Mouse (Mus musculus) spleen, adult 12 weeks (tissue): ENCODE results near the gene Oas1g.
"Not testable (repeated sequence)": the region's sequence is repeated elsewhere in the genome, so short reads cannot be mapped to it uniquely, and the experiment has no call there.

Experiments used
- DNase-seq: peaks from one replicate; pipeline ENCODE4 v3.0.0; 2022; ENCODE audit warnings: low spot score

The Oas1g gene

DNA sequence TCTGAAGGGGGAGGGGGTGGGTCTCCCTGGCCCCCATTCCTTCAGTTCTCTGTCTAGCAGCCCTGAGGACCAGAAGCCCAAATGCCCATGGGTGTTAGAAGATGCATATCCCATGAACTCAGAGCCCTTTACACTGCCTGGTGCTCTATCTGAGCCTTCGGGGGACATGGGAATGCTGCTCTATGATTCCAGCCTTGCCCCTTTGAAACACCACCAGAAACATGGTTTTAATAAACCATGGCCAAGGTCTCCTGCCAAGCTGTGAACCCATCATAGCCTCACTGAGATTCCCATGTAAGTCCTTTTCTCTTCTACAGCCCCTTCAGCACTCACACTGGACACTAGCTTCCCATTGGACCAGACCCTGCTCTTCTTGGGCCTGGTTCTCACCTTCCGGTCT lies 2.6 kb upstream of the Oas1g start:
- no peak for DNase-seq

DNA sequence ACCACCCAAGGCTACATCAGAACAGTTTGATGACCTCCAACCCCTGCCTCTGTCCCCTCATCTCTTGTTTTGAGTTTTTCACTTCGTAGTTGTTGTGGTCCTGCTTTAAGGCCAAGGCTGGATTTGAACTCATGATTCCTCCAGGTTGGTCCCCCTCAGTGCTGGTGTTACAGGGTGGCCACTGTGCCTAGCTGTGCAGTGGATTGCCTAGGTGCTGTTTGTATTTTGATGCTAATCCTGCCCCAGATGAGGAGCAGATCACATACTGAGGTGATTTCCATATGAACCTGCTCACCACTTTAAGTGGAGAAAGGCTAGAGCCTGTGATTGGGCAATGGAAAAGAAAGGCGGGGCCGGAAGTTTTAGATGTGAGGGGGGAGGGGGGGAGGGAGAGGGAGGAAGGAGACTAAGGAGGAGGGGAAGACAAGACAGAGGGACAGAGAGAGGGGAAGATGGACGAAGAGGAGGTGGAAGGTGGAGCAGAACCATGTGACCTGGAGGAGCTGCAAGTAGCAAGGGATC lies 942 bp upstream of the Oas1g start:
- not testable (repeated sequence) for DNase-seq

DNA sequence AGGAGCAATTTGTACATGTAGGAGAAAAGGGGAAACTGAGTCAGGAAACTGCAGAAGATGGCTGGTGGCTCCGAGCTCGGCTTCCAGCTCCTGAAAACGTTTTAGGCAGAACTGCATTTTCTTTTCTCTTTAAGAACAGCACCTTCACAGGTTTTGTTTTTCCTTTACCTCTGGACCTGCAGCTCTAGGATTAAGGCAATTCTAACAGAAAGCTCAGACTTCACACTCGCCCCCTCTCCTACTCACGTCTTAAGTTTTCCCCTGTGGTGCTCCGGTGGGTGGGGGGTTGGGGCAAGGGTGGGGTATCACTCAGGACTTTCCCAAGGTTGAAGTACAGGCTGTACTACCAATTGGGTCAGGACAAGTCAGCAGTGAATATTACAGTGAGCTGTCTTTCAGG lies 418 bp upstream of the Oas1g start:
- DNase-seq: no peak

DNA sequence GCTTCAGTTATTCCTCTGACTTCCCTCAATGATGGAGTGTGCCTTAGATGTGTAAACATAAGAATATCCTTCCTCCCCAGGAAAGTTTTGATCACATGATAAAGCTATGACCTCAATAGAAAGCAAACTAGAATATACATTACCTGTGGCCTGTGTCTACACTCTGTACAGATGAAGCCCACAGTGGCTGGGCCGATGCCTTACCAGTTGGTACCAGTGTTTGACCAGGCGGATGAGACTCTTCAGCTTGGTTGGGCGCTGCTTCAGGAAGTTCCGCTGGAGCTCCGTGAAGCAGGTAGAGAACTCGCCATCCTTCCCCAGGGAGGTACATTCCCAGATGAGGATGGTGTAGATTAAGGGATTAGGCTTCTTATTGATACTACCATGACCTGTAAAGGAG lies 5.7 kb downstream of the Oas1g start:
- DNase-seq: not testable (repeated sequence)

DNA sequence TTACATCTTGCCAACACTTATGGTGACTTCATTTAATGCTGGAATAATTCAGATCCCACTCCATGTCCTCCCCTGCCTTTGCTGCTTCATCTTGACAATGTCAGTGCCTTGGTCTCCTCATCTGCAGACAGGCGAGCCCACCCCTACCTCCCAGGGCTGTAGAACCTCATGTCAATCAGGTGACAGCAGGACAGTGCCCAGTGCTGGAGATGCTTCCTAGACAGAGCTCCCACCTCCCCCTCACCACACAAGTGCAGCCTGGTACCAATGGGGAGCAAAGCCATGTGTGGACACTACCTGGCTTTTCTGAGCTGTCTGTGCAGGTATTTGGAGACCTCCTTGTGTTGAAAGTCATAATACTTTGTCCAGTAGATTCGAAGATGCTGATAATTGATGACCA lies 8.6 kb downstream of the Oas1g start:
- not testable (repeated sequence) for DNase-seq

DNA sequence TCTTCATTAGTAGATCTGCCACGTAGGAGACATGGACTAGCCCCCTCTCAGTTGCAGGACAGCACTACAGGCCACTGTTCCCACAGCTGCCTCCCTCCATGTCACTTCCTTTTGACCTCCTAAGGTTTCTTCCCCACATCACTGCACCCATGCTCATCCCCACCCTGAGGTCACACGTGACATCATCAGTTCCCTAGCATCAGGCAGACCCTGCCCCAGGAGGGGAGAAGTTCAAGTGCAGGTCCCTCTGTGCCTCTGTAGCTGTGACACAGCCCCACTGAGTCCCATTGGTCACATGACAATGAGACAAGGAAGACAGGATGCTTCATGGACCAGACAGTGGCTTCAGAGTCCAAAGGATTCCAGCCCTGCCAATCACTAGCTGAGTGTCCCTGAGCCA lies 10.0 kb downstream of the Oas1g start:
- DNase-seq: not testable (repeated sequence)

DNA sequence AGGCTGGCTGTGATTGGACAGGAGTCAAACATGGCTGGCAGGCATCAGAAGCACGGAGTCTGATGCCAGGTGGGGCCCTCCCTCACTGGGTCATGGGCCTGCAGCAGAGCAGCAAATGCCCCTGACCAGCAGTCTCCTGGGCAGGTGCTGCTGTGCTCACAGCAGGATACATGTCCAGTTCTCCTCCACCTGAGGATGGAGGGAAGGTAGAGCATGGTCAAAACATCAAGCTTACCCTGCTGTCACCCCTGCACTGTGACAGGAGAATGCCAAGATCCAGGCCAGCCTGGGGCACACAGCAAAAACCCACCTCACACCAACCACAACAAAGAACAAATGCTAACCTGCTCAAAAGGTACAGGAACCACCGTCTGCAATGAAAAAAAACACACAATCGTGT lies 10.6 kb downstream of the Oas1g start:
- DNase-seq: not testable (repeated sequence)

DNA sequence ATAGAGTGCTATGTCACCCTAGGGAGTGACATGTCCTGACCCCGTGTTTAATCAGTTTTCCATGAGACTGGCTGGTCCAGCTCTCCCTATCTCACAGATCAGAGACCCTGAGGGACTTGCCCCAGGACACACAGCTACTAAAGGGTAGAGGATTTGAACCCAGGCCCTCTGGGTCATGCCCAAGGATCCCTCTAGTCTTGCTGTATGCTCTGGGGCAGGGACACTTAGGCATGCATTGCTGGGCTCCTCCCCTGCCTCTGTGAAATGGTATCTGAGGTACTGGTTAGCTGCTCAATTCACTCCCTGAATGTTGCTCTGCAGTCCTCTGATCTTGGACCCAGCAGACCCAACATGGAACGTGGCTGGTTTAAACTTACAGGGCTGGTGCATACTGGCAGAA lies 15.9 kb downstream of the Oas1g start:
- no peak for DNase-seq

DNA sequence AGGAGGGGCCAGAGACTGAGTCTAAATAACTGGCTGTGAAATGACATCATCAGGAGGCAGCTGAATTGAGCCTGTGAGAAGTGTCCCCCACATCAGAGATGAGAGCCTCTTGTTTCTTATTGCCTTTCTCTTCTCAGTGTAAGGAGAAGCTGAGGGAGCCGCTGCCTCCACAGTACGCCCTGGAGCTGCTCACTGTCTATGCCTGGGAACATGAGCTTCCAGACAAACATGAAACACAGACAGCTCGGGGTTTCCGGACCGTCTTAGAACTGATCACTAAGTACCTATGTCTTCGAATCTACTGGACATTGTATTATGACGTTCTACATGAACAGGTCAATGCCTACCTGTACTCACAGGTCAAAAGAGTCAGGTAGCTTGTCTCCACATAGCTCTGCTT lies 16.6 kb downstream of the Oas1g start:
- DNase-seq: no peak

DNA sequence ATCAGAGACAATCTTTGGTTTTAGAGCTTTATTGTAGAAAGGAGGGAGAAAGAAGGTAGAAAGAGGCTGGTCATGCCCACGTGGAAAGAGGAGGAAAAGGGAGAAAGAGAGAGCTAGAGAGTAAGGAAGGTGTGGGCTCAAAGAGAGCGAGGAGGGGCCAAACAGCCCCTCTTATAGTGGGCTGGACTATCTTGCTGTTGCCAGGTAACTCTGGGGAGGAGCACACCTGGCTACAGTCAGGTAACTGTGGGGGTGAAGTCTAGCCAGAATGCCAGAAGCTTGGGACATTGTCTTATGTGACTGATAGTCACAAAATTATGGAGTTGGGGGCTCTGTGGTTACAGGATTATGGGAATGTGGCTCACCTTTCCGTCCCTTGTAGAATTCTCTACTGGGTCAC lies 17.3 kb downstream of the Oas1g start:
- no peak for DNase-seq

DNA sequence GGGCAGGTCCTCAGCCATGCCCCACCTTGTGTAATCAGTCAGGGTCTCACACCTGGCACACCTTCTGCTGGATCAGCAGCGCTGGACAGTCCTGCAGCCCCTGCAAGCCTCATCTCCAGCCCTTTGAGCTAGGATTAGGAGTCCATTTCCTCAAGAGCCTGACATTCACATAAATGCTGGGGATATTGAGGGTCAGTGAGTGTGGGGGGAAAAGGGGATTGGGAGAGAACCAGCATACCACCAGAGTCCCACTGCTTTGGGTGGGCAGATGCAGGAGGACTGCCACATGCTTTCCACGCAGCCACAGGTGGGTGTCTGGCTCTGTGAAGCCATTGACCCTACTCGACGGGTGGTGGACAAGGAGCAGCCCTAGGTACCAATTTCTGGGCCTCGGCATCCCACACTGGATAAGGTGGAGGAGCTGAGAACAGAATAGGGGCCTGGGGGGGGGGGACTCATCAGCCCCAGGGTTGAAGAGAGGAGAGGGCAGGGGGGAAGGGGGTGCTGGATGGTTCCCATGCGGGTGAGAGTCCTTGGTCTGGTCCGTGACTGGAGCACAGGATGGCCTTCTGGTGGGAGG lies 17.9 kb downstream of the Oas1g start:
- DNase-seq: no peak

DNA sequence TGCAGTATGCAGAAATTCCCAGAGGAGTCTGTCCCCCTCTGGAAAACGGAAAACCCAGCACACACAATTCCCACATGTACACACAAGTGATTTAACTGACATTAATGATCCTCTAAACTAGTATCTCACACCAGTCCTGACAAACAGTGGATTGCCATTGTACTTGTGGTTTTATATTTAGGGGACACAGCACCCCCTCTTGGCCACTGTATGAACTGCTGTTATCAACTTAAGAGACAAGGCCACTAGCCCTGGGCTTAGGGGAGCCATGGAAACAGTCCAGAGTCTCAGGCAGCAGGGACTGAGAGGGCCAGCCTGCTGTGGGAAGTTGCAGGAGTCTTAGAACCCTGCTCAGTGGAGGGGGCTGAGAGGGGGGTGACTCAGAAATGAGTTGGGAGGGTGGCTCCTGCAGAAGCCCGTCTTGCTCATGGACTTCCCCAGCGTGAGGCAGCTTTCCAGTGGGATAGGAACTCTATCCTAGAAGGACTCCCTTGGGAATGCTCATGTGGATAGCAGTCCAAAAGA lies 22.0 kb downstream of the Oas1g start:
- DNase-seq: no peak

DNA sequence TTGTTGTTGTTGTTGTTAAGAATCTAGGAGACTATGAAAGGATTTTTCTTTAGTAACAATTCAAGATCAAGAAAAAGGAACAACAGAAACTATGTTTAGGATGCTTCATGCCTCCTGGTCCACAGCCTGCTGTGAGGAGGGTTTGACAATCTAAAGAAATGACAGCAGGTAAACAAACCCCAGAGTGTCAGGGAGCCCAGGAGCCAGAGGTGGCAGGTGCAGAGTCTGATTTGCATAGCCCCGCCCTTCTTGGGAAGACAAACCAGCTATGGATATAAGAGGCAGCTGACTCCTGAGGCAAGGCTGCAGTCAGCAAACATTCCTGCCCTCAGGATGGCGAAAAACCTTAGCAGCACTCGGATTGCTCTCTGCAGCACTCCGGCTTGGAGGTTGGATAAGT lies 26.3 kb downstream of the Oas1g start, which contains the start of gene Oas1h:
Gene Oas1h (plus strand): TSS at position 301 of the 400 bp plus-strand sequence.
- no peak for DNase-seq

DNA sequence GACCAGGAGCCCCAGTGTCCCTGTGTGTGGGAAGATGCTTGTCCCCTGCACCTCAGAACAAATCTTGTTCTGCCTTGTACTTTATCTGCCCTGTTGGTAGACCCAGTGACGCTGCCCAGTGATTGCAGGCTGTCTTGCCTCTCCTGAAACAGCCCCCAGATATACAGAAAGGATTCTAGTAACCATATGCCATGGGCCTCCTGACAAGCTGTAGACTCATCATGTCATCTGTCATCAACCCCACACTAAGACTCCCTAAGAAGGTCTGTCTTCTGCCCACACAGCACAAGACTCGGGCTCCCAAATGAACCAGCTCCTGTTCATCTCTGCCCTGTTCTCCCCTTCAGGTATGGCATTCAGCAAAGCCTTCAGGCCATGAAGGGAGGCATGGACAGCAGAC lies 28.2 kb downstream of the Oas1g start:
- DNase-seq: no peak

DNA sequence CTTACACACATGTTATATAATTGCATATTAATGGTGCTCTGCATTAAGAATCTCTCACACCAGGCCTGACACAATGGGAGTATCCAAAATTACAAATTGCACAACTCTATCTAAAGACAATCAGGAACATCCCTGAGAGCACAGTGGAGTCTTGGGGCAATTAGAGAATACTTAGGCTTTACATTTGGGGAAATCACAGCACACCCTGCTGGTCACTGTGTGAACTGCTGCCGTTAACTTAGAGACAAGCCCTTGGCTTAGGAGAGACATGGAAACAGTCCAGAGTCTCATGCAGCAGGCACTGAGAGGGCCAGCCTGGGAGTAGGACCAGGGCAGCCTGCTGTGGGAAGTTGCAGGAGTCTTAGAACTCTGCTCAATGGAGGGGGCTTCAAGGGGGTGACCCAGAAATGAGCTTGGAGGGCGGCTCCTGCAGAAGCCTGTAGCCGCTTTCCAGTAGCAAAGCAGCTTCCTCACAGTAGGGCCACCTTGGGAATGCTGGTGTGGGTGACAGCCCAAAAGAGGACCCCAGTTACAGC lies 37.7 kb downstream of the Oas1g start:
- no peak for DNase-seq

DNA sequence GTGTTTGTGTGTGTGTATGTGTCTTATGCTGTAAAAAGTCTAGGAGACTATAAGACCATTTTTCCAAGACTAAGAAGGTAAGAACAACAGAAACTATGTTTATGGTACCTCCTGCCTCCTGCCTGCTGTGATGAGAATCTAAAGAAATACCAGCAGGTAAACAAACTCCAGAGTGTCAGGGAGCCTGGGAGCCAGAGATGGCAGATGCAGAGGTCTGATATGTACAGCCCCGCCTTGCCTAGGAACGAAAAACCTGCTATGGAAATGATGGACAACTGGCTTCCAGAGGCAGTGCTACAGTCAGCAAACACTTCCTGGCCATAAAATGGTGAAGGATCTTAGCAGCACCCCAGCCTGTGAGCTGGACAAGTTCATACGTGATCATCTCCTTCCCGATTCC lies 40.3 kb downstream of the Oas1g start, which contains the start of gene Oas1f:
Gene Oas1f (plus strand): TSS at position 301 of the 400 bp plus-strand sequence.
- no peak for DNase-seq

DNA sequence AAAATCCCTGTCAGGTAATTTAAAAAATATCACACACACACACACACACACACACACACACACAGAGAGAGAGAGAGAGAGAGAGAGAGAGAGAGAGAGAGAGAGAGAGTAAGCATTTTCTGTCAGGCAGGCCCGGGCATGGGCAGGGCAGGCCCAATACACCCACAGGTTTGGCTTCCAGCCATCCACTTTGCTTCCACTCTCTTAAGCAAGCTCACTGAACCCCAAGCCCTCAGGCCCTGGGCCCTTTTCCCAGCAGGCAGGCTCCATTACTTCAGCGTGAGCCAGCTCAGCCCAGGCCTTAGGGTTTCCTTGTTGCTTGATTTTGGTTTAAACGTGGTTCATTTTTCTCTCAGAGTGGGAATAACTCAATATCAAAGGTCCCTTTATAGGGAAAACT lies 42.7 kb downstream of the Oas1g start:
- DNase-seq: no peak

DNA sequence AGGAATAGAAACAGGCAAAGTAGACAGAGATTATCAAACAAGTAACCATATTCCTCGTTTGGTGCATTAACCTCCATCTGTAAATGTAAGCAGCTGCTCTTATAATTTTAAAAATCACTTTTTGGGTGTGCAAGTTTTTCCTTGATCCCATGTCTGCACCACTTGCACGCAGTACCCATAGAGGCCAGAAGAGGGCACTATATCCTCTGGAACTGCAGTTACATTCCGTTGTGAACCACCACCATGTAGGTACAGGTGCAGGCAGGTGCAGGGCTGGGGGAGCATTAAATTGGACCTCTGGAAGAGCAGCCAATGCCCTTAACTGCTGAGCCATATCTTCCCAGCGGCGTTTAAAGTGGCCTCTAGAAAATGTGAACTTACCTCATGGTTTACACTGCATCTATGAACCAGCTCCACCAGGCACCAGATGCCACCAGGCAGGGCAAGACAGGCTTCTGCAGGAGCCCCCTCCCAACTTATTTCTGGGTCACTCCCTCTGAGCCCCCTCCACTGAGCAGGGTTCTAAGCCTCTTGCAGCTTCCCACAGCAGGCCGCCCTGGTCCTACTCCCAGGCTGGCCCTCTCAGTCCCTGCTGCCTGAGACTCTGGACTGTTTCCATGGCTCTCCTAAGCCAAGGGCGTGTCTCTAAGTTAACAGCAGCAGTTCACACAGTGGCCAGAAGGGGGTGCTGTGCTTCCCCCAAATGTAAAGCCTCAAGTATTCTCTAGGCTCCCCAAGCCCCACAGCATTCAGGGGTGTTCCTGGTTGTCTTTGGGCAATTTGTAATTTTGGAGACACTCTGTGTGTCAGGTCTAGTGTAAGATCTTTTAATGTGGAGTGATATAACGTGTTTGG lies 50.5 kb downstream of the Oas1g start:
- peak; percentile 47 for DNase-seq

DNA sequence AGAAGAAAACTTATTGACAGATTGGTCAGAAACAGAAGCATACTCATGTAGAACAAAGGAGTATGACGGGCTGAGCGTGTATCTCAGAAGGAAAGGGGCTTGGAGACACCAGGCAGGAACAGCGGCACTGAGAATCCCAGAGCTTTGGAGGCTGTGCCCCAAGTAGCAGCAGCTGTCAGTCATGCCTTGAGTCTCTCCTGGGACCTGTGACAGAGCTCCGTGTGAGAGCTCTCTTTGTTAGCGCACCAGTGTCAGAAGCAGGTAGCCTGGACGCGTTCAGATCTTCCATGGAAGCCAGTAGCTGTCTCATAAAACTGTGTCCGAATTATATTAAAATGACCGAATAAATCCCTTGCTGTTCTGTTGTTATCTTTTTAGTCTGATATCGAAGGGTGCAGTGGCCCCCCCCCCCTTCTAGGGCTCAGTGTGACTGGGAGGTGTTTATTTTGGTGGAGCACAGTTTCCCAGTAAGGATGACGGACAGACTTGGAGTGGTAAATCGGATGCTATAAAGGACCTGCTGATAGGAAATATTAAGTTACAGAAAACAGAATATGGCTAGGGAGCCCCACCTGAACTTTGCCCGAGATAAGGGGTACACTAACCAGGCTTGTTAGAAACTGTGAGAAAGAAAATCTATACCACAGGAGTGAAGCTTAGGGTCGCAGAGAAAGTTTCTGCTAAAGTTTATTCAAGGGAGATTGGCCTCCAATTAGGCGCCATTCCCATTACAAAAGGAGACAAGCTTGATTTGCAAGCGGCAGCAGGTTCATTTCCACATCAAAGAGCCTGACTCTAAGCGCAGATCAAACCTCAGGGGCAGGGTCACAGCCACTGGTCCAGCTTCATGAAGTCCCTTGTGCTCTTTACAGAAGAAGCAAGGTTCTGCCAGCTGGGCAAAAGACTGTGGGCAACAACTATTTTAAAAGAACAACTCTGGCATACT lies 53.8 kb downstream of the Oas1g start:
- no peak for DNase-seq

DNA sequence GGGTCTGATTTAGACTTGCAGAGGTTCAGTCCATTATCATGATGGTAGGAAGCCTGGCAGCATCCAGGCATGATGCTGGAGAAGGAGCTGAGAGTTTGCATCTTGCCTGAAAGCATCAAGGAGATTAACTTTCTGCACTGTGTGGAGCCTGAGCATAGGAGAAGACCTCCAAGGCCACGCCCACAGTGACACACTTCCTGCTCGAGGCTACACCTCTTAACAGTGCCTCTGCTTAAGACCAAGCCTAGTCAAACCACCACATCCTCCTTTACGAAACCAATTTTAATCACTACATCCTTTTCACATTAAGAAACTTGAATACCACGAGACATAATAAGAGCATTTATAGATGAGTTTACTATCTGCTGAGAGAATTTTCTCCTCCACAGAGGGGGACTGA lies 56.4 kb downstream of the Oas1g start:
- DNase-seq: no peak
